Mouse (Mus musculus): ENCODE measurements around the gene Krt10.

The Krt10 gene

DNA sequence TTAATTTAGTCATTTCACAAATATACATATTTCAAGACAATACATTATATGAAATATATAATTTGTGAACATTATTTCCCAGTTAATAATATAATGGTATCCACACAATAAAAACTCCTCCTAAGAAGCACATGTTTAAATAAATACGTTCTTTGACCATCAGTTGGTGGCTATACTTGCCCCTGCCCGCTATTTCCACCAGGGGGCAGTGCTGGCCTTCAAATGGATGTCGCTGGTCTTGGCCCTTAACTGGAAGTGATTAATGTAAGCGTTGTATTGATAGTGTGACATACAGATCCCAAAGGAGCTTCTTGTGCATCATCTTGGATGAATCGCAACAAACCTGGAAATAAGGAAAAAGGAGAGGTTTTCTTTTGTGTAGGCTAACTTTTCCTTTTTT, 9.6 kb downstream of the Krt10 start:
- DNase-seq (ENCODE audit: extremely low read depth, insufficient read length, low spot score): peak; percentile 20

DNA sequence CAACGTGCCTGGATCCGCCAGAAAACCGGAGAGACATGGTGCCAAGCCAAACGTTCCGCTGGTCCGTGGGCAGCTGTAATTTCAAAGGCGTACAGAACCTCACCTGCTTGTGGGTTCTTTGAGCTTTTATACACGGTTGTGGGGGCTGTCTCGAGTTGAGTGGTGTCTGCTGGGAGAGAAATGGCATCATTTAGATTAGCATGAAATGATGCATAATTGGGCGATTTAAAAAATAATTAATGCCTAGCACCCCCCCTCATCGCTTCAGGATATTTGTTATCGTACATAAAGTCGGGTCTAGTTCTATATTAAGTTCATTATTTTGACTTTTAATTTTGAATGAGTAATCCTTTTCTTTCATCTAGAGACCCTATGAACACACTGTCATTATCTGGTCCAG, 14.4 kb downstream of the Krt10 start, which contains the start of gene Krt28:
TSS of gene Krt28 (minus strand) at position 101 of the 400 bp plus-strand sequence.
- DNase-seq (ENCODE audit: extremely low read depth, insufficient read length, low spot score): no peak

GRCm38 (mm10) chr11:99369853-99370451, 19.2 kb downstream of the Krt10 start:
- DNase-seq (ENCODE audit: extremely low read depth, insufficient read length, low spot score): no peak

DNA sequence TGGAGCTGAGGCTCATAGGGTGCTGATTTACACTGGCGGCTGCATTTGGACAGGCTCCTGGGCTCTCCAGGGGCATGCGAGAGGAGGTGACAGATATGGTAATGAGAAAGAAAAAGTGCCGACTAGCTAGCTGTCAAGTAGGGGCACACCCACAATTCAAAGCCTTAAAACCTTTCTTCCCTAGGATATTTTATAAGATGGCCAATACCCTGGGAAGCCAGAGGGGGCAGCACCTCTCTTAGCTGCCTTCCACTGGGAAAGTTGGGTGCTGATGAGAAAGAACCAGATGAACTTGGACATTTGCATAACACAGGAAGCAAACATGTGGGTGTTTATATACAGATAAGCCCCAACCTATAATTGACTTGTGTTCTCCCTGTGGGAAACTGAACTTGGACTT, 19.9 kb downstream of the Krt10 start:
- DNase-seq (ENCODE audit: extremely low read depth, insufficient read length, low spot score): no peak

DNA sequence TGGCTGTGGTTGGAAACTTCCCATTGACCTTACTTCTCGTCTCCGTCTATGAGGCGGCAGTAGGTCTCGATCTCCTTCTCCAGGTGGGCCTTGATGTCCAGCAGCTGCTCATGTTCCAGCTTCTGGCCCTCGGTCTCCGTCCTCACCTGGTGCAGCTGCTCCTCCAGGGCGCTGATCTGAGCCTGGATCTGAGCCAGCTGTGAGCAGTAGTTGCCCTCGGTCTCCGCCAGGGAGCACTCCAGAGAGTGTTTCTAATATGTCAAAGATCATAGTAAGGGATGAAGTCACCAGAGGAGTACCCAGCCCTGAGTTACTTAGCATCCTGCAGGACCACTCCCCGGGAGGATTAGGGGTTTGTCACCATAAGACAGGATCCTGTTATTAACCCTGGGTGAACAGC, 22.4 kb downstream of the Krt10 start:
- DNase-seq (ENCODE audit: extremely low read depth, insufficient read length, low spot score): no peak

- no peak for DNase-seq (ENCODE audit: extremely low read depth, insufficient read length, low spot score)
Observed at GRCm38 (mm10) chr11:99364412-99364811, 24.8 kb downstream of the Krt10 start.

DNA sequence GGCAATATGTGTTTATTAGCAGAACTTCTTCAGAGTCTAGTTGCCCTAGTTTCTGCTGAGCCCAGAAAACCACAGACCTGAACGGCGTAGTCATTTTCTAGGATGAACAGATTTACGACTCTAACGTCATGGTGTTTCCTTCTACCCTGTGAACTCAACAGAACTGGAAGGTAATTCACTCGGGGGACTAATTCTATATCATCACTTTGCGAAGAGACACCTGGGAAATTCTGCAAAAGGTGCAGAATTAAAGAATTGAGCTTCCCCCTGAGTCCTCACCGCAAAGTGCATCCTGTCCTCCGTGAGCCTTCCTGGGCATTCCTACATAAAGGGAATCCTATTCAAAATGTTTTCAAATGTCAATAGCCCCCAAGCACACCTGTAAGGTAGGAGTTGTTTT, 27.7 kb downstream of the Krt10 start:
- DNase-seq (ENCODE audit: extremely low read depth, insufficient read length, low spot score): no peak

DNA sequence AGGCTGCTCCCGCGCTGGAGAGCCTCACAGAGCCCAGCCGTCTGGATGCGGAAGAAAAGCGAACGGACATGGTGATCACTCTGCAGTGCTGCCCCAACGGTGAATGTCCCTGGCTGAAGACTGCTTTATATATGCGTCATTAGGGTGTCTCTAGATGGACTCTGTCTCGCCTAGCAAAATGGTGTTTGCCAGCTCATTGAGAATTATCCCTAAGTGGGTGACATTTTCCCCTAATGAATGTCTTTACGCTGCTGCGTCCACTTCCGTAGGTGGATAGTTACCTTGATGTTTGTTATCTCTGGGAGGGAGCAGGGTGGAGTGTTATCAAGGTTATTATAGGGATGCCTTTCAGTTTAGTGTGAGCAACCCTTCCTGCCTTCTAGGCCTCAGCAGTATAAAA, 38.2 kb downstream of the Krt10 start, which contains the start of gene Krt27:
TSS of gene Krt27 (minus strand) at position 101 of the 400 bp plus-strand sequence.
- DNase-seq (ENCODE audit: extremely low read depth, insufficient read length, low spot score): no peak

DNA sequence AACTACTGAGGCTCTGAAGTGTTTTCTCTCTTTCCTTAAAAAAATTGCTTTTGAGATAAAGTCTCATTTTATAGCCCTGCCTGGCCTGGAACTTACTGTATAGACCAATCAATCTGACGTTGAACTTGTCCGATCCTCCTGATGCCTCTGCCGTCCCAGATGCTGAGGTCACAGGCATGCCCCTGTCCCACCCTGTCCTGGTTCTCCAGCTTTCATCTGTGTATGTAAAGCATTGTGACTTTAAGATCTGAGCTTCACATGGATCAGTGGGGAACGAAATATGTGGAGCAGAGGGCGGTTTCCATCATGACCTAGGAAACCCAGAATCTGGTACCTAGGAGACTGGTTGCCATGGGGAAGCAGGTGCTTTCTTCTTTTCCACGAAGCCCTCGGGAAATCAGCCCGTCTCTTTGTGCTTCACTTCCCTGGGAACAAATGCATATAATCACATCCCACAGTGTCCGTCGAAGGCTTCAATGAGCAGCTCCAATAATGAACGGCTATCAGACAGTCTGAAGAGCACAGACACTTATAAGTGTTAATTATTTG, 49.8 kb downstream of the Krt10 start:
- no peak for DNase-seq (ENCODE audit: extremely low read depth, insufficient read length, low spot score)

GRCm38 (mm10) chr11:99337866-99338265, 51.3 kb downstream of the Krt10 start, which contains the start of gene Krt26:
Krt26 (minus strand) TSS chr11:99337966.
- DNase-seq (ENCODE audit: extremely low read depth, insufficient read length, low spot score): no peak

Data from 3134 (cell line).